Mouse (Mus musculus) gastrocnemius, postnatal 14 days (tissue): ENCODE results near the gene Cmah. TPM values are rescaled to one million over a fixed set of nuclear protein-coding genes. Genes with fewer than 3 reads are reported as not detected.

Source experiments
- DNase-seq: peaks from one replicate; pipeline ENCODE4 v3.0.0; 2021; ENCODE audit warnings: mixed read lengths
- intact Hi-C: fragments of 180-260 bp; cut with DNase I; formaldehyde crosslinking; loops from one replicate; pipeline ENCODE4 v1.15.1; 2025; ENCODE audit warnings: low total_unique reads
- total RNA-seq, 2 experiments: library from RNA; stranded (reverse); gene quantifications; 2 replicates each; pipeline ENCODE4 v1.2.3; 2021

Cmah gene
- total RNA-seq, 2 experiments from 2014 or later: 1.4 to 3.0 TPM

GRCm38 (mm10) chr13:24499505-24499904, 172.3 kb downstream of the Cmah start:
- intact Hi-C loops: no loop called here
- DNase-seq: no peak

- intact Hi-C loops: loop anchor here (5.0 kb wide), 1 partner anchor 186 kb away; no protein-coding TSS in a partner anchor
- no peak for DNase-seq
Measured at GRCm38 (mm10) chr13:24501179-24501905, 174.1 kb downstream of the Cmah start.

DNA sequence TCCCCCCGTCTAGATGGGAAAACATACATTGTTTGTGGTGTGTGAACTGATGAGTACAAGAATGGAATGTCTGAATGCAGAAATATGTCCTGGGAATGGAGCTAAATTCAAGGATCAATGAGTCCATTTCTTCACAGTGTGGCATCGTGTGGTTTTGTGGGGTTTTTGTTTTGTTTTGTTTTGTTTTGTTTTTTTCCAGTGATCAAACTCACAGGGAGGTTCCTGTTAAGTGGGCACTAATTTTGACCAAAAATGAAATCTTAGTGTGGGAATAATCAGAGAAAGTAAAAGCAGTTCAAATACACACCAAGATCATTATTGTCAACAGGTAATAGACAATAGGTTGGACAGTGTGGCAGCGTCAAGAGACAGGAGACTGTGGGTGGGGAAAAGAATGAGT, 174.7 kb downstream of the Cmah start:
- DNase-seq: no peak
- intact Hi-C loops: loop anchor here (5.0 kb wide), 1 partner anchor 185 kb away; no protein-coding TSS in a partner anchor

- intact Hi-C loops: no loop called here
- DNase-seq: no peak
Measured at GRCm38 (mm10) chr13:24505812-24506211, 178.6 kb downstream of the Cmah start.

GRCm38 (mm10) chr13:24507156-24507555, 180.0 kb downstream of the Cmah start:
- DNase-seq: no peak
- intact Hi-C loops: no loop called here

- intact Hi-C loops: no loop called here
- no peak for DNase-seq
Measured at GRCm38 (mm10) chr13:24508917-24509316, 181.7 kb downstream of the Cmah start.

DNA sequence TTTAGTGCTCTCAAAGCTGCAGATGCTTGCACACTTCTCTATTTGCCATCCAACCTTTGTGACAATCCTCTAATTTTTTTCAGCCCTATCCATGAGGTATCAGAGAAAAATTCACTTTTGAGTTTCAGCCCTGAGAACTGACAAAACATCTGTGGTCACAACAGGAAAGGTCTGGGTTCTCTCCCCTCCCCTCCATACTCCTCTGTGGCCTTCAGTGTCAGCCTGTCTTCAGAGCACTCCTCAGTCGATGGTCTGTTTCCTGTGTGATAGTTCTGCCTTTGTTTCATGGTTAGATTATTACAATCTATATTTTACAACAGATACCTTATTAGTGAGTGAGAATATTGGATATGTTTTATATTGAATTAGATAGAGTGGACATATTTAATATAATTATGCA, 184.2 kb downstream of the Cmah start:
- intact Hi-C loops: no loop called here

GRCm38 (mm10) chr13:24511932-24512520, 184.8 kb downstream of the Cmah start:
- intact Hi-C loops: no loop called here
- no peak for DNase-seq

More for the DNA sequence above, 184.2 kb downstream of the Cmah start:
- DNase-seq: no peak

DNA sequence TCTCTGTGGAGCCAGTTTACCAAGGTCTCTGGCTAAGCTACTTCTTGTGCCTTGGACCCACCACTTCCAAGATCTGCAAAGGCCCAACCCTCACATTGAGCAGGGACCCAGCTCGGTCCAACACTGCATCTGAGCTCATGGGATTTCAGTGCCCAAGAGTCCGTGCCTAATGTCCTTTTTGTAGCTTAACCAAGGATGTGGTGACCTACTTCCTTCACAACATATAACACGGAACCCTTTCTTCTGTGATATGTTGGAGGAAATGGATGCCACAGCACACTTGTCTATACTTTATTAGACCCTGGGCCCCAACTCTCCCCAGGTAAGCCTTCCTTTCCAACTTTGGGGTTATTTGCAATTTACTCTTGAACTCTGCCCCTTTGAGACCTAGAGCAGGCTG, 186.5 kb downstream of the Cmah start:
- no peak for DNase-seq
- intact Hi-C loops: no loop called here

DNA sequence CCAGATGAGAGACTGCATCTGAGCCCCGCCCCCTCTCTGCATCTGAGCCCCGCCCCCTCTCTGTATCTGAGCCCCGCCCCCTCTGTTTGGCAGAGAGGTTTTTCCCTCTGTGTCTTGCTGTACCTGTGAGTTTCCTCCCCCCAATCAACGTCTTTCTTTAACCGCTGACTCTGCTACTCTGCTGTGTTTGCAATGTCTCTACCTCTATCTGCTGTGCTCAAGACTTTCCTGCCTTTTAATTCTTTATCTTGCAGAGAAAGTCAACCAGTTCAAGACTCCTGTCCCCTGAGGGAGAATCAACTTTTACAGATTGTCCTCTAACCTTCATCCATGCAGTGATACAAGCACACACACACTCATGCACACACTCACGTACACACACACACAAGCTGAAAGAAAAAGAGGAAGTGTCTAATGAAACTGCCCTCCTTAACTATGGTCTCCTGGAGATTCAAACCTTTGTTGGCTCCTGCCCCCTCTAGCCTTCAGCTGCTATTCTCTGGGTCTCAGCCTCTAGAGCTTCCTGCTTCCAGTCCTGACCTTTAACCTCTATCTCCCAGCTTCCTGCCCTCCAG, 188.0 kb downstream of the Cmah start:
- intact Hi-C loops: loop anchor here (5.0 kb wide), 1 partner anchor 172 kb away; no protein-coding TSS in a partner anchor
- DNase-seq: no peak

DNA sequence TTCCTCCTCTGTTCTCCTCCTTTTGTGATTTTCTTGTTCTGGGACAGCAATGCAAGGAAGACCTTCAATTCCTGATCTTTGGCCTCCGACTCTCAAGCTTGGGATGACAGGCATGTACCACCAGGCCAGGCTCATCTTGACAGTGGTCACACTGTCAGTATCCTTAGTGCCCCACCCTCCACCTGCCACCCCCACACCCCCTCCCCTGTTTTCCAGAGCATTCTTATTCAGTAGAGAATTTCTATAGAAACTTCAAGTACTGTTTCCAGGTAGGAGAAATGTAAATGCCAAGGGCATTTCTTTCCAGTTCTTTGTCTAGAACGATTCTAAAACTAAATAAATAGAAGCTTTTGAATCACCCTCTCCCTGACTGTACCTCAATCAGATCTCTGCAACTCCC, 190.6 kb downstream of the Cmah start:
- DNase-seq: no peak
- intact Hi-C loops: loop anchor here (5.0 kb wide), 1 partner anchor 170 kb away; no protein-coding TSS in a partner anchor

- intact Hi-C loops: loop anchor here (5.0 kb wide), 1 partner anchor 168 kb away; no protein-coding TSS in a partner anchor
Measured at GRCm38 (mm10) chr13:24518887-24519286, 191.7 kb downstream of the Cmah start.

DNA sequence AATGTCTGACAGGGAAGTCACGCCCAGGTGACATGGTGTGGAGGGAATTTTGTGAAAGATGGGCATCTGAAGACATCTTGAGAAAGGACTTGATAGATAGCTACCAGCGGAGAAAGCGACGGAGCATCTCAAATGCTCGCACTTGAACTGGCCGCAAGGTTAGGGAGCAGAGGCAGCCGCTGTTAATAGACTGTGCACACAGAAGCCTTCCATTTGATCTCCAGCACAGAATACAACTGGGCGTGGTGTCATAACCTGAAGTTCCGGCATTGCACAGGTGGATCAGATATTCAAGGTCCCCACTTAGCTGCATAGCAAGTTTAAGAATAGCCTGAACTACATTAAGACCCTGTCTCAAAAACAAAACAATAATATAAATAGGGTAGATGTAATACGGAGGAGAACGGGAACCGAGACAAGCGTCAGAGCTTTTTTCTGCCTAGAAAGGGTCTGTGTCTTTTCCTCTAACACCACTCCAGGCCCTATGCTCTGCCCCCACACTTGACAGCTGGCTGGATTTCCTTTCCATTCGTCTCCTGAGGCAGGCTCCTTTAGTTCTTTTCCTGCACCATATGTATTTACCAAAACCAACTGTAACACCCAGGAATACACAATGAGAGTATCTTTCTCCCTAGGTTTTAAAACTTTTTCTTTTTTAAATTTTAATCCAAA, 192.9 kb downstream of the Cmah start:
- no peak for DNase-seq

More at GRCm38 (mm10) chr13:24518887-24519286, 191.7 kb downstream of the Cmah start:
- peak; percentile 40 for DNase-seq

DNA sequence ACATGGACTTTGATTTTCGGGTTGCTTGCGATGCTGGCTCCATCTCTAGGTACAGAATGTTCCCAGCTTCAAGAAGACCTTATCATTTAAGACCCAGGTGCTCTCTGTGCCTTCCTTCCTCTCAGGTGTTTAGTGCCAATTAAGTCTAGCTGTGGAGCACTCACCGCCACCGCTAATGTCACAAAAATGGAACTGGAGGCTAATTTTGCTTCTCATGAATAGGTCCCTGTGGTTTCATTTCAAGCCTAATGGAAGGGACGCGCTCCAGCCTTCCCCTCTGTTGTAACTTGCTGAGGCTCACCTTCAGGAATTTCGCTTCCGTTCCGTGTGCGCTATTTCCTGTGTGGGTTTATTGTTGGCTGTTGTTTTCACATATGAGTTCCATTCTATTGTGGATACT, 193.6 kb downstream of the Cmah start:
- DNase-seq: no peak
- intact Hi-C loops: loop anchor here (10.0 kb wide), 1 partner anchor 94 kb away; no protein-coding TSS in a partner anchor

More for the DNA sequence above, 192.9 kb downstream of the Cmah start:
- intact Hi-C loops: loop anchor here (5.0 to 10.0 kb wide), 2 partner anchors 95 to 167 kb away; no protein-coding TSS in a partner anchor

- DNase-seq: no peak
- intact Hi-C loops: loop anchor here (10.0 kb wide), 1 partner anchor 93 kb away; no protein-coding TSS in a partner anchor
Measured at GRCm38 (mm10) chr13:24521446-24522342, 194.5 kb downstream of the Cmah start.

DNA sequence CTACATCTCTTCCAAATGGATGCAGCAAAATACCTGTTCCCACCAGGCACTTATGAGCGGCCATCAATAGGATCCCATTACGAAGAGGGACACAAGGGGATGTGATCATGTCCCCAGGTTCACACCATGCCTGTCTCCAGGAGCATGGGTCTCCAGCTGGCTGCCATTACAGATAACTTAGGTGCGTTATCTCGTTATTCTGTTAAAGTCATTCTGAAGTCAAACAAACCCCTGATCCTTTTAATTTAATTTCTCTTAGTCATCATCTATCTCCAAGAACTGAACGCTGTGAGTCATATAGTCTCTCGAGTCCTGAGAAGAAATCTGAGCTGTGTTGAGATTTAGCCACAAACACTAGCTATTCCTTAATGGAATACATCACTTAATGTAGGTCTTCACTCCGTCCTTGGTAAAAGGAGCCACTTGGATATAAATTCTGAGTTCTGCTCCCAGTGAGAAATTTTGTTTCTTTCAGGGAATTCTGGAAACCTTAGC, 195.2 kb downstream of the Cmah start:
- intact Hi-C loops: loop anchor here (10.0 kb wide), 1 partner anchor 92 kb away; no protein-coding TSS in a partner anchor

GRCm38 (mm10) chr13:24523587-24524221, 196.5 kb downstream of the Cmah start:
- intact Hi-C loops: loop anchor here (10.0 kb wide), 1 partner anchor 91 kb away; no protein-coding TSS in a partner anchor
- no peak for DNase-seq

More for the DNA sequence above, 195.2 kb downstream of the Cmah start:
- no peak for DNase-seq

DNA sequence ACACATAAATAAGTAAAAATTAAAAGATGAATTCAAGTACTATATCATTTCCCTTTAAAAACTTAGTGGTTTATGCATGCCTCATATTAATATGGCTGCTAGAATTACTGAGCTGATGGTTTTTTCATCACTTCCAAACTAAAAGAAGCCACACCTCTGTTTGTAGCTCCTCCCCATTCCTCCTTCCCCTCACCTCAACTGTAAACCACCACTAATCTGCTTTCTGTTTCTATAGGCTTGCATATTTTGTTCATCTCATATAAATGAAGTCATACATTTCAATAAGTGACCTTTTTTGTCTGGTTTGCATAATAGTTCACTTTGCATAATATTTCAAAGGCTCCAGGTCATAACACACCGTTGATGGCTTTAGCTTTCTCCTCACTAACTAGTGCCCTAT, 197.3 kb downstream of the Cmah start:
- no peak for DNase-seq
- intact Hi-C loops: loop anchor here (10.0 kb wide), 1 partner anchor 90 kb away; no protein-coding TSS in a partner anchor
